Mouse (Mus musculus): ENCODE measurements around the gene Il5ra. TPM values are rescaled to one million over a fixed set of nuclear protein-coding genes. Genes with fewer than 3 reads are reported as not detected.

Il5ra gene
- polyA plus RNA-seq (2017; shearing (Covaris generic)) = under 1 TPM in 1 of 2 experiments, not detected in 1; 0.23 TPM

DNA sequence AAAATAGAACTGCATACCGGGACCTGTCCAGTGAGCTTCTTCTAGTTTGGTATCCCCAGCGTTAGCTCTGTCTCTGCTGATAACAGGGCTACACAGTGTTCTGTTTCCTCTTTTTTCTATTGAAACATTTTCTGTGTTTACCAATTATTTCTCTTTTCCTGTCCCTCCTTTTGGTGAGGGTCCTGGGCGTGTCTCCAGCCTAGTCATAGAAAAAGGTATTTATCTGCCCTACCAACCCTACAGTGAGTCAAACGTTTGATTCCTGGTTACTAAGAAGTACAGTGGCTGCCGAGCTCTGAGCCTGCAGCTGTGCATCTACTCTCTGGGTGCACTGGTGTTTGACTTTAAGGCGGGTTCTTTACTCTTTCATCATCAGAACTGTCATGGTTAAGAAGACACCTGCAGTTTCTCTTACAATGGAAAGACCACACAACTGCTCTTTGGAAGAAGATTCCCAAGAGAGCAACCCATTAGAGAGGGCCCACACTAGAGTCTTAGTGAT, at the start of gene Il5ra:
Il5ra (minus strand) TSS at position 151 of the 502 bp plus-strand sequence.

DNA sequence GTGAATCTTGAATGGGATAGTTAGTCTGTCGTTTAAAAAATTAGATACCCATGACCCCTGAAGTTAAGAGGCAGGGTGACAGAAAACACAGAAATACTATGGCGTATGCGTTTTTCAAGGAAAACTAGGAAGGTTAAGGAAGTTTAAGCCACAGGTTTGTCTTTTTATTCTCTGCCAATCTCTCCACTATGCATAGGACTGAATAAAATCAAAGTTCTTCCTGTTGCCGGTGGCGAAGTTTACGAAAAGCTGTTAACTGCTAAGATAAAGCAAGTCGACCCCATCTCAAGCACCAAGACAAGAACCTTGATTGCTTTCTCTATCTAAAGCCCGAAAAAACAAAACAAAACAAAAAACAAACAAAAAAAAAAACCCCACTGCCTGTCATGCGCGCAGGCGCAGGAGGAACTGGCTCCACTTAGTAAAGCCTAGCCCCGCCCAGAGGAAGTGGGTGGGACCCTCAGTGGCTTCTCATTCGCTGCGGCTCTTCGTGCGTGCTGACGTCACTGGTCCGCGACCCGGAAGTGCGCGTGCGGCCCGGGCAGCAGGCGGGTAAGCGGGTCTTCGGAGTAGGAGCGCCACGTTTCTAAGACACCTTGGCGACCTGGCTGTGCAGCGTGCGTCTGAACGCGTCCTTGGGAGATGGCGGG, 19.9 kb upstream of the Il5ra start, which contains the start of gene Trnt1:
Trnt1 (plus strand) TSS at position 481 of the 650 bp plus-strand sequence.

Other genes with a start within 250 kb of the Il5ra start
- gene Trnt1, start 20.1 kb upstream of the Il5ra start, polyA plus RNA-seq (2017; shearing (Covaris generic)) = 10 to 100 TPM; 67.4 to 67.8 TPM
- 100 to 1,000 TPM; 136 to 143 TPM for gene Crbn, start 51.0 kb upstream of the Il5ra start, polyA plus RNA-seq (2017; shearing (Covaris generic))